Mouse (Mus musculus): ENCODE measurements around the gene Pknox1. TPM values are rescaled to one million over a fixed set of nuclear protein-coding genes. Genes with fewer than 3 reads are reported as not detected.

Gene Pknox1
- total and polyA plus RNA-seq, 2 experiments from 2014 or later = 8.7 to 74.0 TPM

DNA sequence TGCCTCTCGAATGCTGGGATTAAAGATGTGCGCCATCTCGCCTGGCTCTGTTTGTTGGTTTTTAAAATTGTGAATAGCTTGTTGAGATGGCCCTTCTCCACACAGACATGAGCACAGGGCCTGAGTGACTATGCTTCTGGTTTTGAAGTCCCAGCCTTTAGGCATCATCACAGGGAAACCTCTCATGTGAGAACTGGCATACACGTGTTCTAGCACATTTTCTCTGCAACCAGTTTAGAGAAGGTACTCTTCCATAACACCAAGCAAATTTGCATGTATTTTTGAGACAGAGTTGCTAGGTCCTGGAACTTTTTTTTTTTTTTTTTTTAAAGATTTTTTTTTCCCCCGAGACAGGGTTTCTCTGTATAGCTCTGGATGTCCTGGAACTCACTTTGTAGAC, 92.1 kb downstream of the Pknox1 start:
- H3K27me3 ChIP-seq (ENCODE audit: control insufficient read depth, insufficient read depth, low read length) = no peaks in the 10 kb centered on the region
- WGBS = 82% methylated on average over 5 of the region's 5 CpGs
- DNase-seq (ENCODE audit: low spot score) = no peak
- no peak overlapping the region for H3K27ac ChIP-seq (ENCODE audit: low read depth)
- H3K36me3 ChIP-seq (replicated peaks; ENCODE audit: control insufficient read depth, insufficient read depth, low read length) = peaks cover 36% of the 10 kb centered on the region
- no peak for ATAC-seq (ENCODE audit: insufficient read depth, low read depth)
- no peak for TF ChIP-seq CTCF (IDR thresholded peaks at IDR 0.05; ENCODE audit: low read depth)
- no peak for TF ChIP-seq EP300 (IDR thresholded peaks at IDR 0.05; ENCODE audit: low read depth)
- no peaks in the 10 kb centered on the region for H3K9me3 ChIP-seq (replicated peaks; ENCODE audit: control insufficient read depth, low read length)
- H3K4me1 ChIP-seq (ENCODE audit: control insufficient read depth, insufficient read depth) = peaks cover 15% of the 10 kb centered on the region
- no peak overlapping the region for H3K4me3 ChIP-seq (ENCODE audit: low read depth, low read length)
- no peak overlapping the region for H3K9ac ChIP-seq (replicated peaks; ENCODE audit: low read depth, low read length)
- no peak overlapping the region for H3K4me2 ChIP-seq (ENCODE audit: low read depth, low read length)

Small RNA genes within 50 kb of the gene (microRNA-seq; reads per million reads assigned to microRNA genes)
- not detected for gene Gm24970

Other genes with a start within 250 kb of the Pknox1 start
- 2.6 and 19.5 TPM in 2 replicates for gene Pde9a, start 178.5 kb upstream of the Pknox1 start, total RNA-seq (2014; rRNA removed; ENCODE audit: low replicate concordance)
- 5.7 and 6.6 TPM in 2 replicates for gene Pde9a, start 178.5 kb upstream of the Pknox1 start, polyA plus RNA-seq (2015; fragmentation: Nextera tagmentation; extraction: Ambion mirVana)
- gene Wdr4, start 44.8 kb upstream of the Pknox1 start, total RNA-seq (2014; rRNA removed; ENCODE audit: low replicate concordance) = 19.9 and 30.8 TPM in 2 replicates
- 10.4 and 11.0 TPM in 2 replicates for gene Wdr4, start 44.8 kb upstream of the Pknox1 start, polyA plus RNA-seq (2015; fragmentation: Nextera tagmentation; extraction: Ambion mirVana)
- gene Ndufv3, start 44.6 kb upstream of the Pknox1 start, total RNA-seq (2014; rRNA removed; ENCODE audit: low replicate concordance) = 592 and 689 TPM in 2 replicates
- 1,214 and 1,242 TPM in 2 replicates for gene Ndufv3, start 44.6 kb upstream of the Pknox1 start, polyA plus RNA-seq (2015; fragmentation: Nextera tagmentation; extraction: Ambion mirVana)
- 2.1 TPM in 1 of 2 replicates, not detected in the other for gene Cbs, start 72.5 kb downstream of the Pknox1 start, total RNA-seq (2014; rRNA removed; ENCODE audit: low replicate concordance)
- 0.27 and 0.36 TPM in 2 replicates for gene Cbs, start 72.5 kb downstream of the Pknox1 start, polyA plus RNA-seq (2015; fragmentation: Nextera tagmentation; extraction: Ambion mirVana)
- gene U2af1, start 94.2 kb downstream of the Pknox1 start, total RNA-seq (2014; rRNA removed; ENCODE audit: low replicate concordance) = 36.2 and 41.7 TPM in 2 replicates
- 143 and 158 TPM in 2 replicates for gene U2af1, start 94.2 kb downstream of the Pknox1 start, polyA plus RNA-seq (2015; fragmentation: Nextera tagmentation; extraction: Ambion mirVana)
- not detected in 2 replicates for gene Cryaa, start 113.1 kb downstream of the Pknox1 start, total RNA-seq (2014; rRNA removed; ENCODE audit: low replicate concordance)
- 0.15 TPM in 1 of 2 replicates, not detected in the other for gene Cryaa, start 113.1 kb downstream of the Pknox1 start, polyA plus RNA-seq (2015; fragmentation: Nextera tagmentation; extraction: Ambion mirVana)

All from heart, postnatal 0 days (tissue).